Mouse (Mus musculus): ENCODE results near the gene Gm4952.

Gm4952 gene

GRCm38 (mm10) chr19:12599674-12600073 is at the start of gene Gm4952:
TSS of gene Gm4952 (plus strand) at chr19:12599974.
- DNase-seq: no peak

- peak; percentile 17 for DNase-seq
These were observed 49.5 kb upstream of the Gm4952 start for GRCm38 (mm10) chr19:12550005-12550942.

GRCm38 (mm10) chr19:12556293-12556692 is 43.5 kb upstream of the Gm4952 start:
- no peak for DNase-seq

GRCm38 (mm10) chr19:12558219-12558618 is 41.6 kb upstream of the Gm4952 start:
- DNase-seq: no peak

GRCm38 (mm10) chr19:12564197-12564596 is 35.6 kb upstream of the Gm4952 start:
- no peak for DNase-seq

- DNase-seq: no peak
These were observed 32.8 kb upstream of the Gm4952 start for GRCm38 (mm10) chr19:12567011-12567410.

GRCm38 (mm10) chr19:12570866-12571265 is 28.9 kb upstream of the Gm4952 start:
- DNase-seq: no peak

- no peak for DNase-seq
These were observed 28.1 kb upstream of the Gm4952 start for GRCm38 (mm10) chr19:12571687-12572086.

- no peak for DNase-seq
These were observed 27.0 kb upstream of the Gm4952 start for GRCm38 (mm10) chr19:12572614-12573265.

- peak; percentile 78 for DNase-seq
These were observed 26.3 kb upstream of the Gm4952 start for GRCm38 (mm10) chr19:12573266-12574011.

GRCm38 (mm10) chr19:12574012-12574407 is 25.8 kb upstream of the Gm4952 start:
- no peak for DNase-seq

- DNase-seq: no peak
These were observed 24.7 kb upstream of the Gm4952 start for GRCm38 (mm10) chr19:12575107-12575506.

GRCm38 (mm10) chr19:12575514-12575913 is 24.3 kb upstream of the Gm4952 start:
- no peak for DNase-seq

GRCm38 (mm10) chr19:12576639-12577038 is 23.1 kb upstream of the Gm4952 start:
- DNase-seq: no peak

- no peak for DNase-seq
These were observed 14.5 kb upstream of the Gm4952 start for GRCm38 (mm10) chr19:12585310-12585709.

GRCm38 (mm10) chr19:12591908-12592307 is 7.9 kb upstream of the Gm4952 start:
- peak; percentile 73 for DNase-seq

GRCm38 (mm10) chr19:12595135-12595529 is 4.6 kb upstream of the Gm4952 start:
- no peak for DNase-seq

- peak; percentile 76 for DNase-seq
These were observed 4.1 kb upstream of the Gm4952 start for GRCm38 (mm10) chr19:12595530-12596289.

GRCm38 (mm10) chr19:12596290-12597072 is 3.3 kb upstream of the Gm4952 start:
- DNase-seq: peak; percentile 61

GRCm38 (mm10) chr19:12597073-12597405 is 2.7 kb upstream of the Gm4952 start:
- peak; percentile 63 for DNase-seq

GRCm38 (mm10) chr19:12598674-12599073 is 1.1 kb upstream of the Gm4952 start:
- peak; percentile 27 for DNase-seq

All from kidney, adult 18-20 months (tissue).